Mouse (Mus musculus): ENCODE measurements at regions not wholly inside any gene's neighbourhood (a gene's known extent, or its start where the extent isn't known, plus 50 kb on each side); places are given as distances from the start of the nearest gene placed in this dataset.

DNA sequence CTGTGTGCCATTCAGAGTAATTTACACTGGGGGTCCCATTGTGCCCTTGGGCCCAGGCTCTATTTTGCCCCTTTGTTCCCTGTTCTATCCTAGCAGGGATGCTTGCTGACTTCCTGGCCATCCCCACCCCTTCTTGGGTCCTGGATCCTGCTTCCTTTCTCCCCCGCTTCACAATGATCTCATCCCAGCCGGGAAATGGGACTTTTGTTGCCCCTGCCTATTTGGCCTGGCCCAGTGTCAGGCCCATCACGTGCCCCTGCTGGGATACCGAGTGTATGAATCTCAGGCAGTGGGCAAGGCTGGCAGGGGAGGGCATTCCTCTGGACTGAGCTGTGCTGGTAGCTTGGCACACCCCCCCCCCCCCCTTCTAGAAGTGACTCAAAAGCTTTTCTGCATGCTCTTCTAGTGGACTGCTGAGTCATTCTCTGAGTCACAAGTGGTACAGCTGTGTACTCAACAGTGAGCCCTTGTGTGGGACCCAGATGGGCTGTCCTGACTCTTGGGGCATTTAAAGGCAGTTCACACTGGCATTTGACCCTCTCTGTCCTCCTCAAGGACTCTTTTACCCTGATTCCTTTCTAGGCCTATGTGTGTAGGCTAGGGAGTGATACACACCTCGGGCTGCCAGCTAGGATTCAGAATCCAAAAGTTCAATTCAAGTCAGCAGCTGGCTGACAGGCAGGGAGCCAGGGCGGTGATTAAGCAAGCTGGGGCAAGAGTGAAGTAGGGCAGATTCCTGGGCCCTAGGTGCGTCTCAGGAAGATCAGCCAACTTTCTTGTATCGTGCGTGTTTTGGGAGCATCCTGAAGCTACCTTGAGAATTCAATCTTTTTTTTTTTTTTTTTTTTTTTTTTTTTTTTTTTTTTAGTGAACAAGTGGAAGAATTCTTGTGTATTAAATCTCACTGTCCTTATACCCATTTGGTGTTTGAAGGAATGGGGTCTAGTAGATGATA, 1156.6 kb upstream of the A1bg start:
- TF ChIP-seq CTCF (IDR thresholded peaks at IDR 0.05; ENCODE audit: extremely low read depth, insufficient read depth, insufficient read length, insufficient replicate concordance) (no peak), POLR2A (IDR thresholded peaks at IDR 0.05; ENCODE audit: low read depth, low read length) (no peak)

Data from spleen, adult 2 months (tissue).